Mouse (Mus musculus) E14TG2a.4 (cell line): Measurements from ENCODE around the gene 1700011L22Rik.

Experiments
- CTCF ChIP-seq: conservative IDR thresholded peaks from 2 replicates; pipeline ENCODE4 v1.5.1; 2014; ENCODE audit warnings: low read length
- NANOG ChIP-seq: IDR thresholded peaks from 2 replicates; pipeline ENCODE4 v1.6.1; 2014; ENCODE audit warnings: borderline replicate concordance, low read length, mixed read lengths

DNA sequence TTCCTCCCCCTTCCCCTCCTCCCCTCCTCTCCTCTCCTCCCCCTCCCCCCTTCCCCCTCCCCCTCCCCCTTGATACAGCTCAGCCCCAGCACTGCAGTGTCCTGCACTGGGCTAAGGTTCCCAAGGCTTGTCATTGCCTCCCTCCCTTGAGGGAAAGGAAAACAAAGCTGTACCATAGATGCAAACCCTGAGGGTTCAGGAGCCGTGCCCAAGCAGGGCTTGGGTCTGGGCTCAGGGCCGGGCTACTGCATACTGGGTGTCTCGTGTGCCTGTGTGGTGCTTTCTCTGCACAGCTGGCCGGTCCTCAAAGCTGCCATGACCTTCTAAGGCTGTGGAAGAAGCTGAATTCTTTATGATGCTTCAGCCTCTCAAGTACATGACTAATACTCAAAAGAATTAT lies 74.8 kb downstream of the 1700011L22Rik start:
- no peak for TF ChIP-seq NANOG
- TF ChIP-seq CTCF: no peak
